Mouse (Mus musculus) liver, embryonic 11.5 days (tissue): ENCODE results near the gene Klk6. TPM values are rescaled to one million over a fixed set of nuclear protein-coding genes. Genes with fewer than 3 reads are reported as not detected.

Source experiments
- ATAC-seq: fragments of 200-750 bp; cut with Nextera tagmentation; replicated peaks from 2 replicates; pipeline ENCODE4 v1.8.0; 2017; ENCODE audit warnings: moderate number of reproducible peaks, mild to moderate bottlenecking, moderate TSS enrichment, moderate library complexity; ENCODE audit not compliant: low FRiP score
- DNase-seq: peaks from one replicate; pipeline ENCODE4 v3.0.0-alpha.2; 2017; ENCODE audit warnings: low spot score
- H3K27ac ChIP-seq: fragments of 300-500 bp; sonication (generic); 2 replicates; pipeline ENCODE4 v1.5.1; 2014; ENCODE audit warnings: mild to moderate bottlenecking, low read depth, low read length, control low read depth
- H3K27me3 ChIP-seq: fragments of 300-500 bp; sonication (generic); replicated peaks from 2 replicates; pipeline ENCODE4 v1.6.1; 2014; ENCODE audit warnings: low read length, mixed read lengths; ENCODE audit not compliant: control insufficient read depth, insufficient read depth
- H3K36me3 ChIP-seq: fragments of 300-500 bp; sonication (generic); 2 replicates; pipeline ENCODE4 v1.6.1; 2014; ENCODE audit warnings: mild to moderate bottlenecking, low read length, moderate library complexity, mixed read lengths; ENCODE audit not compliant: control insufficient read depth, insufficient read depth
- H3K4me1 ChIP-seq: fragments of 300-500 bp; sonication (generic); replicated peaks from 2 replicates; pipeline ENCODE4 v1.6.1; 2014; ENCODE audit warnings: low read length, mixed read lengths; ENCODE audit not compliant: control insufficient read depth, insufficient read depth
- H3K4me2 ChIP-seq: fragments of 300-500 bp; sonication (generic); 2 replicates; pipeline ENCODE4 v1.6.1; 2014; ENCODE audit warnings: mild to moderate bottlenecking, control low read depth, moderate library complexity
- H3K4me3 ChIP-seq: fragments of 300-500 bp; sonication (generic); 2 replicates; pipeline ENCODE4 v1.5.1; 2014; ENCODE audit warnings: low read depth, low read length, control low read depth
- H3K9ac ChIP-seq: fragments of 300-500 bp; sonication (generic); 2 replicates; pipeline ENCODE4 v1.6.1; 2014; ENCODE audit warnings: low read depth, low read length, control low read depth
- H3K9me3 ChIP-seq: fragments of 300-500 bp; sonication (generic); 2 replicates; pipeline ENCODE4 v1.6.1; 2016; ENCODE audit warnings: low read length, inconsistent platforms, mixed read lengths; ENCODE audit not compliant: control insufficient read depth
- WGBS: fragments of 180-500 bp; shearing (Covaris S2); extraction: QIAGEN DNeasy Blood & Tissue Kit; methylation state at CpG from one replicate; pipeline ENCODE4 v1.1.7; 2014; 5-methylcytosine and 5-hydroxymethylcytosine counted together
- polyA plus RNA-seq: library from polyadenylated mRNA; unstranded; fragments of >200 nt; fragmentation: Nextera tagmentation; extraction: Ambion mirVana; gene quantifications from 2 replicates; pipeline ENCODE4 v1.2.1, GENCODE M21; 2014

Gene Klk6
- polyA plus RNA-seq, 1 experiment from 2014 or later = not detected

- Histone ChIP-seq H3K27me3 (peaks cover 8% of the 10 kb centered on the region), H3K9me3 (no peaks in the 10 kb centered on the region), H3K4me1 (no peaks in the 10 kb centered on the region), H3K36me3 (no peaks in the 10 kb centered on the region), H3K27ac (no peak overlapping the region), H3K4me2 (no peak overlapping the region), H3K9ac (no peak overlapping the region), H3K4me3 (no peak overlapping the region)
- no peak for ATAC-seq
- DNase-seq = no peak
- 82% methylated on average over 11 of the region's 11 CpGs for WGBS
Measured at GRCm38 (mm10) chr7:43781541-43781940, 42.8 kb upstream of the Klk6 start.

DNA sequence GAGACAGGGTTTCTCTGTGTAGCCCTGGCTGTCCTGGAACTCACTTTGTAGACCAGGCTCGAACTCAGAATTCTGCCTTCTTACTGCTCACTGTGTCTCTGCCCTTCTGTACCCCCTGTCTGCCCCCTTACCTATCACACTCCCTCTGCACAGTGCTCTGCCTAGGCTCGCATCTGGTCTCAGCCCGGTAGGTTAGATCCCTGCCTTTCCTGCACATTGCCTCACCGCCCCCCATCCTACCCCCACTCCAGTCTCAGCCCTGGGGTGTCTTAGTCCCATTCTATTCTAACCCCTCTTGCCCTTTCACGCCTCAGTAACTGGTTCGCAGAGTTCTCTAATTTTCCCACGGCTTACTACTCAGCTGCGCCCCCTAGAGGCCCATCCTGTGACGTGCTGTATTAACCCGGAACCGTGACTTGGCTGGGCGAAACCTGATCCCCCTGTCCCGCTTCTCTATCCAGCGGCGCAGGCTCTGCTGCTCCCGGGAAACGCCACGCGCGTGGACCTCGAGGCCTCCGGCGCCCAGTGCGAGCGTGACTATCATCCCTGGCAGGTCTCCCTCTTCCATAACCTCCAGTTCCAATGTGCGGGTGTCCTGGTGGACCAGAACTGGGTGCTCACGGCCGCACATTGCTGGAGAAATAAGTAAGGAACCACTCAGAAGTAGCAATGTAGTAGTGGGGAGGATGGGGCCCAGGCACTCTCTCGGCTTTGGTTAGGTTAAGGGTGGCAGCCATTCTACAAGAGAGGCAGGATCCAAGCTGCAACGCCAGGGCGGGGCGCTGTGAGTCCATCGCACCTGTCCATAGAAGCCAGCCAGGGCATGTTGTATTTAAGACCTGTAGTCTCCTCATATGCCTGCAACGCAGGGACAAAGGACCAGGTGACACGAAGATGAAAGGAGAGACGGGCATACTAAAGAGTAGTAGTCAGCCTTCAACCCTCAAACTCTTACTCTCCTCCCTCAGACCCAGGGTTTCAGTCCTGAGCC, 41.7 kb upstream of the Klk6 start:
- Histone ChIP-seq H3K9ac (no peak overlapping the region), H3K36me3 (no peaks in the 10 kb centered on the region), H3K4me2 (peak overlapping the region; percentile 66), H3K4me1 (no peaks in the 10 kb centered on the region), H3K9me3 (no peaks in the 10 kb centered on the region), H3K4me3 (peak overlapping the region; percentile 31; the same call in 1 of the 2 replicates), H3K27me3 (peaks cover 8% of the 10 kb centered on the region), H3K27ac (no peak overlapping the region)
- peak; percentile 75 for DNase-seq
- ATAC-seq = peak; percentile 44
- WGBS = 9% methylated on average over 36 of the region's 36 CpGs

DNA sequence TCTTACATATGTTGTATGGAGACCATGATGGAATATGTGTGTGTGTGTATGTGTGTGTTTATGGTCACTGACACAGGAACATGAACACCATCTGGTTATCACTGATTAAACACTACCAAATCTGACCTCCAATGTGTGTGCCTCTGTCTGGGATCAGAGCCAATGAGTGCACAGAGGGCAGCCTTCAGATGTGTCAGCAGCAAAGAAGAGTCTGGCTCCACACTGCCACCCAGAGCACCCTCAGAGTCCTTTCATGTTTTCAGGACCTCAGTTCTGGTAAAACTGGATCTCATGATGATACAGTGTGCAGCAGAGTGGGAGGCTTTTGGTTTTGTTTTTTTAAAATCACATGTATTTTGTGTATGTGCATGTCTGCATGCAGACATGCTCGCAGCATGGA, 39.0 kb upstream of the Klk6 start:
- Histone ChIP-seq H3K4me1 (no peaks in the 10 kb centered on the region), H3K27me3 (peaks cover 8% of the 10 kb centered on the region), H3K9ac (no peak overlapping the region), H3K36me3 (no peaks in the 10 kb centered on the region), H3K4me3 (no peak overlapping the region), H3K4me2 (no peak overlapping the region), H3K27ac (no peak overlapping the region), H3K9me3 (no peaks in the 10 kb centered on the region)
- WGBS = 81% methylated on average over 1 of the region's 1 CpGs
- no peak for DNase-seq
- no peak for ATAC-seq

- 67% methylated on average over 3 of the region's 3 CpGs for WGBS
- ATAC-seq = no peak
- H3K4me1 ChIP-seq = no peaks in the 10 kb centered on the region
Measured at GRCm38 (mm10) chr7:43788096-43788495, 36.2 kb upstream of the Klk6 start.

DNA sequence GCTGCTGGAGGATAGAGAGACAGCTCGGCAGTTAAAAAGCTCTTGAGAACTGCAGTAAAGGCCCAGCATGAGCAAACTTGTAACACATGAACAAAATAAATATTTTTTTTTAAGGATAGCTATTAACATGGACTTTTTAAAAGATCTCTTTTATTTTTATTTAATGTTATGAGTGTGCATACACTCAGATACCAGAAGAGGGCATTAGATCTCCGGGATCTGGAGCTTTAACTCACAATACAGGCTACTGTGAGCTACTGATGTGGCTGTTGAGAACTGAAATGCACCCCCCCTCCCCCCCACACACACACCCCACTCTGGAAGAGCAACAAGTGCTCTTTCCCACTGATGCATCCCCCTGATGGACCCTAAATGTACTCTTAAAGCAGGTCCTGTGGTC, 35.0 kb upstream of the Klk6 start:
- WGBS = 54% methylated on average over 2 of the region's 2 CpGs
- Histone ChIP-seq H3K27me3 (no peaks in the 10 kb centered on the region), H3K9me3 (no peaks in the 10 kb centered on the region), H3K4me3 (no peak overlapping the region), H3K27ac (no peak overlapping the region), H3K4me1 (no peaks in the 10 kb centered on the region), H3K36me3 (no peaks in the 10 kb centered on the region), H3K4me2 (no peak overlapping the region), H3K9ac (no peak overlapping the region)
- DNase-seq (no peak), ATAC-seq (no peak)

More at GRCm38 (mm10) chr7:43788096-43788495, 36.2 kb upstream of the Klk6 start:
- H3K4me2 ChIP-seq = no peak overlapping the region
- no peak overlapping the region for H3K9ac ChIP-seq
- no peaks in the 10 kb centered on the region for H3K9me3 ChIP-seq
- H3K36me3 ChIP-seq = no peaks in the 10 kb centered on the region
- DNase-seq = no peak
- no peak overlapping the region for H3K4me3 ChIP-seq
- peaks cover 4% of the 10 kb centered on the region; the same call in 1 of the 2 replicates for H3K27me3 ChIP-seq
- no peak overlapping the region for H3K27ac ChIP-seq

- no peak for DNase-seq
- H3K4me1 ChIP-seq = no peaks in the 10 kb centered on the region; the same call in 1 of the 2 replicates
- WGBS = 62% methylated on average over 7 of the region's 7 CpGs
- ATAC-seq = no peak
- H3K36me3 ChIP-seq = no peaks in the 10 kb centered on the region
- no peaks in the 10 kb centered on the region for H3K9me3 ChIP-seq
- H3K4me3 ChIP-seq = no peak within 1 kb of the TSS
- H3K4me2 ChIP-seq = no peak within 1 kb of the TSS
- H3K27ac ChIP-seq = no peak within 1 kb of the TSS
- no peak within 1 kb of the TSS for H3K9ac ChIP-seq
- peaks cover 10% of the 10 kb centered on the region for H3K27me3 ChIP-seq
Measured at GRCm38 (mm10) chr7:43791591-43791990, 32.7 kb upstream of the Klk6 start, which contains the start of gene Klk9. Klk9 (plus strand) TSS chr7:43791891.

GRCm38 (mm10) chr7:43796355-43796754, 27.9 kb upstream of the Klk6 start:
- no peak overlapping the region for H3K27ac ChIP-seq
- H3K9me3 ChIP-seq = no peaks in the 10 kb centered on the region
- WGBS = 10% methylated on average over 8 of the region's 8 CpGs
- H3K4me3 ChIP-seq = peak overlapping the region; percentile 52
- DNase-seq (no peak), ATAC-seq (no peak)
- H3K9ac ChIP-seq = no peak overlapping the region
- H3K36me3 ChIP-seq = no peaks in the 10 kb centered on the region
- peaks cover 21% of the 10 kb centered on the region for H3K27me3 ChIP-seq
- H3K4me1 ChIP-seq = peaks cover 2% of the 10 kb centered on the region; the same call in 1 of the 2 replicates
- H3K4me2 ChIP-seq = peak overlapping the region; percentile 79

DNA sequence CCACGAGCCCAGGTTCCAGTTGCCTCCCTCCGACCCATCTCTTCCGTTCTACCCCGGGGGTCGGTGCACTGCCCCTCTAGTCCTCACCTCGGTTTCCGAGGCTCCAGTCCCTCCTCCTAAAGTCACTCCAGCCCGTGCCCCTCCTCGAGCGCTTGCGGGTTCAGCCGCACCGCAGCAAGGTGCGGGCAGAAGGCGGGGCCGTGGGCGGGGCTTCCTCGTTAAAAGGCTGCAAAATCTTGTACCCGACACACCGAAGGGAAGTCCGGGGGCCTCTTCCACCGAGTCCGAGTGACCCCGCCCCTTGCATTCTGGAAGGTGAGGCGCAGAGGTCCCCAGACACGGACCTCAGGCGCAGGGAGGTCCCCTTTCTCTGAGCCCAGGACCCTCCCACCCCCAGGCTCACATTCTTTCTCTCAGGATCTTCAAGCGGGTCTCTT, 26.9 kb upstream of the Klk6 start, which contains the start of gene Klk8:
Klk8 (plus strand) TSS at position 245 of the 437 bp plus-strand sequence.
- Histone ChIP-seq H3K4me2 (peak within 1 kb of the TSS; percentile 79), H3K36me3 (no peaks in the 10 kb centered on the region), H3K4me1 (peaks cover 2% of the 10 kb centered on the region; the same call in 1 of the 2 replicates), H3K27me3 (peaks cover 21% of the 10 kb centered on the region), H3K9ac (no peak within 1 kb of the TSS), H3K27ac (no peak within 1 kb of the TSS), H3K4me3 (peak within 1 kb of the TSS; percentile 52), H3K9me3 (no peaks in the 10 kb centered on the region)
- WGBS = under 1% methylated on average over 28 of the region's 28 CpGs
- ATAC-seq = peak; percentile 16; the same call in 1 of the 2 replicates
- no peak for DNase-seq
